Mouse (Mus musculus) urinary bladder, postnatal 10 days (tissue): Measurements from ENCODE around the gene Lbp.

Experiments used
- DNase-seq: peaks from one replicate; pipeline ENCODE4 v3.0.0; 2022; ENCODE audit warnings: low spot score

Gene Lbp

GRCm38 (mm10) chr2:158313089-158313488 lies 6.8 kb downstream of the Lbp start:
- DNase-seq: no peak

GRCm38 (mm10) chr2:158316371-158316770 lies 10.1 kb downstream of the Lbp start:
- DNase-seq: no peak

- no peak for DNase-seq
Observed at GRCm38 (mm10) chr2:158317026-158317425, 10.7 kb downstream of the Lbp start.

- DNase-seq: no peak
Observed at GRCm38 (mm10) chr2:158321596-158321995, 15.3 kb downstream of the Lbp start.

GRCm38 (mm10) chr2:158322845-158323244 lies 16.6 kb downstream of the Lbp start:
- DNase-seq: no peak

- no peak for DNase-seq
Observed at GRCm38 (mm10) chr2:158324531-158325190, 18.4 kb downstream of the Lbp start.

- no peak for DNase-seq
Observed at GRCm38 (mm10) chr2:158325609-158326008, 19.3 kb downstream of the Lbp start.

GRCm38 (mm10) chr2:158334356-158334755 lies 28.1 kb downstream of the Lbp start:
- no peak for DNase-seq

GRCm38 (mm10) chr2:158337698-158338097 lies 31.4 kb downstream of the Lbp start:
- no peak for DNase-seq

- no peak for DNase-seq
Observed at GRCm38 (mm10) chr2:158339948-158340564, 33.8 kb downstream of the Lbp start.

GRCm38 (mm10) chr2:158341324-158341723 lies 35.0 kb downstream of the Lbp start:
- no peak for DNase-seq

GRCm38 (mm10) chr2:158343495-158343894 lies 37.2 kb downstream of the Lbp start:
- DNase-seq: no peak

GRCm38 (mm10) chr2:158346467-158346866 lies 40.2 kb downstream of the Lbp start:
- DNase-seq: no peak

GRCm38 (mm10) chr2:158347868-158348267 lies 41.6 kb downstream of the Lbp start:
- no peak for DNase-seq

- DNase-seq: no peak
Observed at GRCm38 (mm10) chr2:158352801-158353520, 46.7 kb downstream of the Lbp start.

- no peak for DNase-seq
Observed at GRCm38 (mm10) chr2:158354348-158355114, 48.2 kb downstream of the Lbp start.

- DNase-seq: no peak
Observed at GRCm38 (mm10) chr2:158355238-158355637, 48.9 kb downstream of the Lbp start.

GRCm38 (mm10) chr2:158356121-158356520 lies 49.8 kb downstream of the Lbp start:
- no peak for DNase-seq

GRCm38 (mm10) chr2:158359757-158360620 lies 53.7 kb downstream of the Lbp start:
- DNase-seq: no peak

- DNase-seq: peak; percentile 49
Observed at GRCm38 (mm10) chr2:158360873-158361677, 54.8 kb downstream of the Lbp start.
